Mouse (Mus musculus): ENCODE data around the gene Bcl9. TPM values are rescaled to one million over a fixed set of nuclear protein-coding genes. Genes with fewer than 3 reads are reported as not detected.

Bcl9 gene
- polyA plus RNA-seq, 1 experiment from 2014 or later: 74.0 TPM

DNA sequence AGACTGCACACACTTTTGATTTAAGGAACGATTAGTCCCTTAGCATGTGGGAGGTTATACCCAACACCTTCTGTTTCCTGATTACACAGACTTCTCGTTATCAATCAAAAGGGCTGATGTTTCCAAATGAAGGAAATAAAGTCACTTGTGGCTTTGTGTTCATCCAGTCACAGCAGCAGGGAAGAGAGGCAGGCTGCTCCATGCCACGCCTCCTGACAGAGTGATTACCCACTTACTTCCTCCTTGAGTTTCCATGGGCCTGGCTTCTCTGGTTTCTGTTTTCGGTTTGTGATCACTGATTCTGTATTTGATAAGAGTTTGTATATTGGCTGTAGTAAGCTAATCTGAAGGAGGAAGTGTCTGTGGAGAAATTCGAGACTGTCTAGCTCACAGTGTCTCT, 86.5 kb downstream of the Bcl9 start:
- Histone ChIP-seq H3K27me3 (ENCODE audit: control insufficient read depth, insufficient read depth, low read length) (no peaks in the 10 kb centered on the region), H3K4me3 (ENCODE audit: low read depth, low read length) (no peak overlapping the region), H3K27ac (replicated peaks; ENCODE audit: low read depth, low read length) (no peak overlapping the region), H3K9me3 (replicated peaks; ENCODE audit: control insufficient read depth, low read length) (no peaks in the 10 kb centered on the region), H3K36me3 (replicated peaks; ENCODE audit: control insufficient read depth, insufficient read depth, low read depth, low read length) (peaks cover 30% of the 10 kb centered on the region), H3K9ac (replicated peaks; ENCODE audit: low read length) (no peak overlapping the region), H3K4me2 (ENCODE audit: low read depth, low read length) (no peak overlapping the region), H3K4me1 (ENCODE audit: control insufficient read depth, insufficient read depth, low read length) (no peaks in the 10 kb centered on the region)
- ATAC-seq (replicated peaks; ENCODE audit: insufficient number of reproducible peaks, low FRiP score, low TSS enrichment, low read depth) (no peak), DNase-seq (ENCODE audit: low spot score) (no peak)
- 82% methylated on average over 5 of the region's 5 CpGs for WGBS

DNA sequence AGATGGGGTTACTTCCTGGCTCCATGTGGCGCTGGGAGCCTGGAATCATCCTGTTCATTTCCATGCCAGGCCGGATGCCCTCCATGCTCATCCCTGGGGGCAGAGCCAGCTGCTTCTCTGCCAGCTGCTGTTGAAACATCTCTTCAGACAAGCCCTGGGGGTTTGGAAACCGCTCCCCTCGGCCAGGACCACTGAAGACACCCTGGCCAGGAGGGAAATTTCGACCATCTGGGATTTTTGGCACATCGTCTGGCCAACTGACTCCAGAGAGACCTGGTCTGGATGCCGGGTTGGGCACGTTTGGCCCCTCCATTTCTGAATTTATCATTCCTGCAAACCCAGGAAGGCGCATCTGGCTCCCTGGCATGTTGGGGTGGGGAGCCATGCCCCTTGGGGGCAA, 88.4 kb downstream of the Bcl9 start:
- no peak overlapping the region for H3K4me2 ChIP-seq (ENCODE audit: low read depth, low read length)

DNA sequence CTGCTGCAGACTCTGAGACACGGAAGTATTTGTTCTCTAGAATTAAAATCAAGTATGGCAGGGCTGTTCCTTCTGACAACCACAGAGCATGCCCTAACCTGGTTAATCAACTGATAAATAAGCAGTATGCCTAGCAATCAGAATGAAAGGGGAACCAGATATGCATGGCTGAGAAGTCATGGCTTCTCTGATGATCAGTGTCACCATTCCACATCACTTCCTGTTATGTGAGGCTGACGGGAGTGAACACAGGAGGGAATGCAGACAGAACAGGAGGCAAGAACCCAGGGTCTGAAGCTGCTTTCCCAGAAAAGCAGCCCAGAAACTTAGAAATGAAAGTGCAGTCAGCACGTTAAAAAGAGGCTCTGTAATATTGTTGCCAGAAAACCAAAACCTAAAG, 91.2 kb downstream of the Bcl9 start:
- no peak overlapping the region for H3K9ac ChIP-seq (replicated peaks; ENCODE audit: low read length)
- H3K27ac ChIP-seq (replicated peaks; ENCODE audit: low read depth, low read length): no peak overlapping the region
- H3K4me2 ChIP-seq (ENCODE audit: low read depth, low read length): no peak overlapping the region
- no peaks in the 10 kb centered on the region for H3K9me3 ChIP-seq (replicated peaks; ENCODE audit: control insufficient read depth, low read length)
- ATAC-seq (replicated peaks; ENCODE audit: insufficient number of reproducible peaks, low FRiP score, low TSS enrichment, low read depth) (no peak), DNase-seq (ENCODE audit: low spot score) (no peak)
- no peaks in the 10 kb centered on the region for H3K27me3 ChIP-seq (ENCODE audit: control insufficient read depth, insufficient read depth, low read length)
- 87% methylated on average over 3 of the region's 3 CpGs for WGBS
- peaks cover 36% of the 10 kb centered on the region for H3K36me3 ChIP-seq (replicated peaks; ENCODE audit: control insufficient read depth, insufficient read depth, low read depth, low read length)
- H3K4me1 ChIP-seq (ENCODE audit: control insufficient read depth, insufficient read depth, low read length): no peaks in the 10 kb centered on the region
- H3K4me3 ChIP-seq (ENCODE audit: low read depth, low read length): no peak overlapping the region

More for the DNA sequence above, 88.4 kb downstream of the Bcl9 start:
- H3K27ac ChIP-seq (replicated peaks; ENCODE audit: low read depth, low read length): no peak overlapping the region
- no peaks in the 10 kb centered on the region for H3K4me1 ChIP-seq (ENCODE audit: control insufficient read depth, insufficient read depth, low read length)
- H3K9ac ChIP-seq (replicated peaks; ENCODE audit: low read length): no peak overlapping the region
- WGBS: 92% methylated on average over 9 of the region's 9 CpGs
- peaks cover 41% of the 10 kb centered on the region for H3K36me3 ChIP-seq (replicated peaks; ENCODE audit: control insufficient read depth, insufficient read depth, low read depth, low read length)
- no peaks in the 10 kb centered on the region for H3K27me3 ChIP-seq (ENCODE audit: control insufficient read depth, insufficient read depth, low read length)
- ATAC-seq (replicated peaks; ENCODE audit: insufficient number of reproducible peaks, low FRiP score, low TSS enrichment, low read depth) (no peak), DNase-seq (ENCODE audit: low spot score) (no peak)
- no peaks in the 10 kb centered on the region for H3K9me3 ChIP-seq (replicated peaks; ENCODE audit: control insufficient read depth, low read length)
- no peak overlapping the region for H3K4me3 ChIP-seq (ENCODE audit: low read depth, low read length)

DNA sequence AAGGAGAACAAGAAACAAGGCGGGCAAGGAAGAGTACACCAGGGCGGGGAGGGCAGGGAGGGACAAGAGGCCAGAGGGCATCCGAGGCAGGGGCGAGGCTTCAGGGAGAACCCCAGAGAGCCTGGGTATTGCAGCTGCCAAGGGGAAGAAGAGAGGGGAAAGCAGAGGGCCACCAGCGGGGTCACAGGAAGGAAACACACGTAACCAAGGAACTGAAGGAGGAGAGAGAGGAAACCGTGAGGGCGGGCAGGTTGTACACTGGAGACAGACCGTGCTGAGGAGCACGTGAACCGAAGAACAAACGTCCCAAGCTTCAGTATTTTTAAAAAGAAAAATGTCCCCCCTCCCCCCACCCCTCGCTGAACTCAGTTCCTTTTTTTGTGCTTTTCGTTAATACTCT, 93.8 kb downstream of the Bcl9 start:
- Histone ChIP-seq H3K36me3 (replicated peaks; ENCODE audit: control insufficient read depth, insufficient read depth, low read depth, low read length) (peaks cover 29% of the 10 kb centered on the region), H3K4me1 (ENCODE audit: control insufficient read depth, insufficient read depth, low read length) (no peaks in the 10 kb centered on the region), H3K27me3 (ENCODE audit: control insufficient read depth, insufficient read depth, low read length) (no peaks in the 10 kb centered on the region), H3K27ac (replicated peaks; ENCODE audit: low read depth, low read length) (no peak overlapping the region), H3K4me2 (ENCODE audit: low read depth, low read length) (no peak overlapping the region), H3K9me3 (replicated peaks; ENCODE audit: control insufficient read depth, low read length) (no peaks in the 10 kb centered on the region), H3K4me3 (ENCODE audit: low read depth, low read length) (no peak overlapping the region), H3K9ac (replicated peaks; ENCODE audit: low read length) (no peak overlapping the region)
- WGBS: 73% methylated on average over 14 of the region's 14 CpGs
- DNase-seq (ENCODE audit: low spot score) (no peak), ATAC-seq (replicated peaks; ENCODE audit: insufficient number of reproducible peaks, low FRiP score, low TSS enrichment, low read depth) (no peak)

DNA sequence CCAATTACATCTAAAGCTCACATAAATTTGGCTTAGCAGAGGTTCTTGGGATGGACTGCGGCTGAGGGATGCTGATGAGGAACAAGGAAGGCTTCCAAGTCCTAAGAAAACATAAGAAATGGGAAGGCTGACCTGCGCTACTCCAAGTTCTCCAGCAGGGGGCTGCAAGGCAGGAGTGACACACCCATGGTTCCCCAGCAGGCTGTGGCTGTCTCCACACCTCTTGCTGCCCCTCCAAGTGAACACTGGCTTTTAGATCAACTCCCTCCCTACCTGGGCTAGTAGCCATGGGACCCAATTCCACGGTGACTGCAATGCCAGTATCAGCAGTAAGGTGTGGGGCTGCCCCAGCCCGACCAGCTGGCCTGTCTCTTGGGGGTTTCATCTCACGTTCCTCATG, 95.8 kb downstream of the Bcl9 start:
- Histone ChIP-seq H3K9ac (replicated peaks; ENCODE audit: low read length) (no peak overlapping the region), H3K27ac (replicated peaks; ENCODE audit: low read depth, low read length) (no peak overlapping the region), H3K9me3 (replicated peaks; ENCODE audit: control insufficient read depth, low read length) (no peaks in the 10 kb centered on the region), H3K4me3 (ENCODE audit: low read depth, low read length) (no peak overlapping the region), H3K27me3 (ENCODE audit: control insufficient read depth, insufficient read depth, low read length) (no peaks in the 10 kb centered on the region), H3K4me2 (ENCODE audit: low read depth, low read length) (no peak overlapping the region), H3K4me1 (ENCODE audit: control insufficient read depth, insufficient read depth, low read length) (no peaks in the 10 kb centered on the region), H3K36me3 (replicated peaks; ENCODE audit: control insufficient read depth, insufficient read depth, low read depth, low read length) (peaks cover 11% of the 10 kb centered on the region; the same call in 1 of the 2 replicates)
- DNase-seq (ENCODE audit: low spot score) (peak; percentile 83), ATAC-seq (replicated peaks; ENCODE audit: insufficient number of reproducible peaks, low FRiP score, low TSS enrichment, low read depth) (peak; percentile 77; the same call in 1 of the 2 replicates)
- 52% methylated on average over 5 of the region's 5 CpGs for WGBS

- H3K9ac ChIP-seq (replicated peaks; ENCODE audit: low read length): no peak overlapping the region
- H3K9me3 ChIP-seq (replicated peaks; ENCODE audit: control insufficient read depth, low read length): no peaks in the 10 kb centered on the region
- no peak for DNase-seq (ENCODE audit: low spot score)
- H3K36me3 ChIP-seq (replicated peaks; ENCODE audit: control insufficient read depth, insufficient read depth, low read depth, low read length): no peaks in the 10 kb centered on the region
- H3K4me3 ChIP-seq (ENCODE audit: low read depth, low read length): no peak overlapping the region
- WGBS: 36% methylated on average over 4 of the region's 4 CpGs
- no peak overlapping the region for H3K4me2 ChIP-seq (ENCODE audit: low read depth, low read length)
- no peak overlapping the region for H3K27ac ChIP-seq (replicated peaks; ENCODE audit: low read depth, low read length)
- no peaks in the 10 kb centered on the region for H3K4me1 ChIP-seq (ENCODE audit: control insufficient read depth, insufficient read depth, low read length)
- no peaks in the 10 kb centered on the region for H3K27me3 ChIP-seq (ENCODE audit: control insufficient read depth, insufficient read depth, low read length)
- ATAC-seq (replicated peaks; ENCODE audit: insufficient number of reproducible peaks, low FRiP score, low TSS enrichment, low read depth): no peak
Measured at GRCm38 (mm10) chr3:97199261-97199660, 98.5 kb downstream of the Bcl9 start.

GRCm38 (mm10) chr3:97196571-97196970, 101.1 kb downstream of the Bcl9 start:
- ATAC-seq (replicated peaks; ENCODE audit: insufficient number of reproducible peaks, low FRiP score, low TSS enrichment, low read depth) (no peak), DNase-seq (ENCODE audit: low spot score) (no peak)
- Histone ChIP-seq H3K4me3 (ENCODE audit: low read depth, low read length) (no peak overlapping the region), H3K36me3 (replicated peaks; ENCODE audit: control insufficient read depth, insufficient read depth, low read depth, low read length) (no peaks in the 10 kb centered on the region), H3K27ac (replicated peaks; ENCODE audit: low read depth, low read length) (no peak overlapping the region), H3K9me3 (replicated peaks; ENCODE audit: control insufficient read depth, low read length) (no peaks in the 10 kb centered on the region), H3K4me1 (ENCODE audit: control insufficient read depth, insufficient read depth, low read length) (no peaks in the 10 kb centered on the region), H3K27me3 (ENCODE audit: control insufficient read depth, insufficient read depth, low read length) (no peaks in the 10 kb centered on the region), H3K9ac (replicated peaks; ENCODE audit: low read length) (no peak overlapping the region), H3K4me2 (ENCODE audit: low read depth, low read length) (no peak overlapping the region)
- 89% methylated on average over 8 of the region's 8 CpGs for WGBS

DNA sequence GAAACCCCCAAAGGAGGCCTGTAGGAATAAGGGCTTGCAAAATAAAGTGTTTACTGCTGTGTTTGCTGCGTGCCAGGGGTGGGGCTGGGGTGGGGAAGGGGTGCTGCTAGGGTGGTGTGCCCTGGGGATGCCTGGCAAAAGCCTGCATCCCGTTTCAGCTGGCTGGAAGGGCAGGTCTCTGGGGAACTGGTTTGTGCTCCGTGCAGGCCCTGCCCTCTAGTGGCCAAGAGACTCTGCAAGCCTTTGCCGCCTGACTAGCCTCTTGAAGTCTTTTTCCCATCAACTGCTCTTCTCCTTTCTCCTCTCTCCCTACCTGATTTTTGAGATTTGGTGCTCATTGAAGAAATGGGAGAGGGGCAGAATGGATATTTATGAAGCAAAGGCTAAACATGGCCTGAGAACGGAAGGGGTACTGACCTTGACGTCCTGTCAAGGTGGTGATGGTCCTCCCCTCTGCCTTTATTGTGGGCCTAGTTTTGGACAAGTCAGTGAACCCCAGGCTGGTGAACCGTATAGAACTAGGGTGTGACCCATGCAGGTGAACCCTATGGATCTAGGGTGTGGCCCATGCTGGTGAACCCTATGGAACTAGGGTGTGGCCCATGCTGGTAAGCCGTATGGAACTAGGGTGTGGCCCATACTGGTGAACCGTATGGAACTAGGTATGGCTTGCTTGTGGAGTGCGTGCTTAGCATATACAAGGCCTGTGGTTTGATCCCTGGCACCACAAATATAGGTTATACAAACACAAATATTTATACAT, 112.4 kb downstream of the Bcl9 start:
- 0 out of 2 replicates have a peak, but pooled peaks have one; percentile 38 for ATAC-seq (replicated peaks; ENCODE audit: insufficient number of reproducible peaks, low FRiP score, low TSS enrichment, low read depth)
- H3K36me3 ChIP-seq (replicated peaks; ENCODE audit: control insufficient read depth, insufficient read depth, low read depth, low read length): no peaks in the 10 kb centered on the region
- no peak overlapping the region for H3K9ac ChIP-seq (replicated peaks; ENCODE audit: low read length)
- H3K9me3 ChIP-seq (replicated peaks; ENCODE audit: control insufficient read depth, low read length): no peaks in the 10 kb centered on the region
- 38% methylated on average over 10 of the region's 10 CpGs for WGBS
- no peaks in the 10 kb centered on the region for H3K27me3 ChIP-seq (ENCODE audit: control insufficient read depth, insufficient read depth, low read length)
- H3K4me3 ChIP-seq (ENCODE audit: low read depth, low read length): no peak overlapping the region
- no peak overlapping the region for H3K27ac ChIP-seq (replicated peaks; ENCODE audit: low read depth, low read length)
- H3K4me1 ChIP-seq (ENCODE audit: control insufficient read depth, insufficient read depth, low read length): no peaks in the 10 kb centered on the region
- no peak overlapping the region for H3K4me2 ChIP-seq (ENCODE audit: low read depth, low read length)
- DNase-seq (ENCODE audit: low spot score): peak; percentile 86
